Comparison of ENCODE assay signal across 28 mouse cellular contexts in the genomic region with DNA sequence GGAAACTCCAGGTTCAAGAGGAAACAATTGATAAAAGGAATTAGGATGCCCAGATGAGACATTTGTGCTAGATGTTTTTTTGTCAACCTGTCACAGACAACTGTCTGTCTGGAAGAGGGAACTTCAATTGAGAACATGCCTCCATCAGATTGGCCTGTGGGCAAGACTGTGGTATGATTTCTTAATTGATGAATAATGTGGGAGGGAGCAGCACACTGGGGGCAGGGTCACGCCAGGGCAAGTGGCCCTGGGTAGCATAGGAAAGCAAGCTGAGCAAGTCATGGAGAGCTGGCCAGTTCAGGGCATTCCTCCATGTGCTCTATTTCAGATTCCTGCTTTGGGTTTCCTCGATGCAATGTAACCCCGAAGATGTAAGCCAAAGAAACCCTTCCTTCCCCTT. TPM values are rescaled to one million over a fixed set of nuclear protein-coding genes. Genes with fewer than 3 reads are reported as not detected.
DNase-seq lines count a peak whose midpoint lies in the region; ATAC-seq and TF ChIP-seq lines count a peak whose summit lies in the region.
"Had no signal": no experiment of that assay in that cellular context is flagged by ENCODE, and none has a peak within 500 bp of the region (broad histone marks: within the 10 kb centered on the region; RNA-seq: fewer than 3 reads in every experiment).

No protein-coding gene starts in this region.

- 0 out of 4 replicates have a peak, but pooled peaks of 1 of the 2 experiments have one; percentile 8 for TF ChIP-seq EP300 in MEL (IDR thresholded peaks at IDR 0.05; ENCODE audit: low read depth in 1 of 2, low read length in 2 of 2)

- no peak for TF ChIP-seq RAD21 in MEL (IDR thresholded peaks at IDR 0.05; ENCODE audit: low read depth, low read length)

- DNase-seq in MEL (ENCODE audit: low read depth, low spot score) = peak; percentile 59
- no peak for DNase-seq in adrenal gland, postnatal 36 days
- DNase-seq in adrenal gland, adult (ENCODE audit: inconsistent age in 2 of 2, low spot score in 1 of 2) = no peak
- DNase-seq in right cerebral cortex, postnatal 25 days = no peak
- DNase-seq: adrenal gland, adult 8-10 months; adrenal gland, postnatal 14 days; B cell, adult 2 months; cerebellum, adult 11 months; cerebellum, adult 18-20 months; cerebellum, adult 8-10 months; cerebellum, adult 9-11 months; cerebellum, postnatal 14 days; cerebellum, postnatal 36 days; forebrain, postnatal 0 days had no signal

- no peaks in the 10 kb centered on the region for H3K79me2 ChIP-seq in MEL (ENCODE audit: control insufficient read depth, insufficient read depth, low read length, poor library complexity)

- no peak for TF ChIP-seq POLR2A in MEL (IDR thresholded peaks at IDR 0.05; ENCODE audit: control insufficient read depth in 1 of 2, insufficient read depth in 1 of 2, low read depth in 1 of 2, low read length in 2 of 2, poor library complexity in 1 of 2)

- H3K36me3 ChIP-seq in MEL (ENCODE audit: control insufficient read depth in 1 of 2, insufficient read depth in 2 of 2, low read length in 2 of 2) = peaks cover 0 to 21% of the 10 kb centered on the region in 2 experiments; a peak in 2 of 4 replicates
- H3K36me3 ChIP-seq: embryonic facial prominence, embryonic 10.5 days; embryonic facial prominence, embryonic 12.5 days; forebrain, embryonic 15.5 days had no signal

- no peak overlapping the region for H3K4me3 ChIP-seq in MEL (ENCODE audit: control insufficient read depth in 1 of 2, insufficient read depth in 1 of 2, low read depth in 2 of 2, low read length in 2 of 2)
- H3K4me3 ChIP-seq: embryonic facial prominence, embryonic 10.5 days; embryonic facial prominence, embryonic 12.5 days; forebrain, embryonic 13.5 days; forebrain, embryonic 15.5 days had no signal

- no peak for TF ChIP-seq CTCF in MEL (IDR thresholded peaks at IDR 0.05 in 2 of 3, conservative IDR thresholded peaks at IDR 0.05 in 1 of 3; ENCODE audit: control insufficient read depth in 1 of 3, insufficient read depth in 1 of 3, low read depth in 2 of 3, low read length in 3 of 3, poor library complexity in 1 of 3, severe bottlenecking in 1 of 3)

- H3K9me3 ChIP-seq in MEL (replicated peaks; ENCODE audit: insufficient read depth, low read length) = no peaks in the 10 kb centered on the region
- H3K9me3 ChIP-seq: embryonic facial prominence, embryonic 10.5 days; embryonic facial prominence, embryonic 12.5 days; forebrain, embryonic 13.5 days; forebrain, embryonic 15.5 days had no signal

- no peaks in the 10 kb centered on the region for H3K27me3 ChIP-seq in MEL (ENCODE audit: control insufficient read depth in 1 of 2, insufficient read depth in 2 of 2, low read length in 2 of 2)
- H3K27me3 ChIP-seq: embryonic facial prominence, embryonic 12.5 days; forebrain, embryonic 13.5 days; forebrain, embryonic 15.5 days had no signal

- ATAC-seq in common myeloid progenitor, adult 5-6 weeks (replicated peaks; ENCODE audit: low read depth, poor library complexity, severe bottlenecking) = peak; percentile 73
- ATAC-seq in hematopoietic stem cell, adult 5-6 weeks (replicated peaks in 1 of 2; ENCODE audit: insufficient read depth in 1 of 2, low FRiP score in 2 of 2, low TSS enrichment in 1 of 2, low read depth in 1 of 2, poor library complexity in 2 of 2, severe bottlenecking in 2 of 2) = peak; percentile 14 to 32; a peak in 1 of 4 replicates
- ATAC-seq in megakaryocyte progenitor cell, adult 5-6 weeks (replicated peaks; ENCODE audit: poor library complexity) = peak; percentile 87
- no peak for ATAC-seq in CD4-positive, CD25-positive, alpha-beta regulatory T cell, adult 4 months
- ATAC-seq: forebrain, embryonic 13.5 days; forebrain, embryonic 15.5 days; forebrain, postnatal 0 days had no signal

- no peak overlapping the region for H3K9ac ChIP-seq in MEL (ENCODE audit: control insufficient read depth, low read depth, low read length, poor library complexity, severe bottlenecking)
- H3K9ac ChIP-seq: embryonic facial prominence, embryonic 12.5 days; forebrain, embryonic 13.5 days; forebrain, embryonic 15.5 days; forebrain, postnatal 0 days had no signal

- H3K4me1 ChIP-seq in MEL (ENCODE audit: control insufficient read depth in 1 of 2, insufficient read depth in 2 of 2, low read length in 2 of 2) = peaks cover 4 to 15% of the 10 kb centered on the region in 2 experiments
- H3K4me1 ChIP-seq: embryonic facial prominence, embryonic 12.5 days; forebrain, embryonic 15.5 days had no signal

- H3K27ac ChIP-seq in MEL (ENCODE audit: control insufficient read depth, low read depth, low read length) = no peak overlapping the region
- H3K27ac ChIP-seq: embryonic facial prominence, embryonic 10.5 days; embryonic facial prominence, embryonic 12.5 days; forebrain, embryonic 13.5 days; forebrain, embryonic 15.5 days had no signal

TF ChIP-seq in MEL, 35 proteins besides CTCF, POLR2A, EP300 and RAD21:
- no peak for TF ChIP-seq MEF2A (IDR thresholded peaks at IDR 0.05; ENCODE audit: extremely low read depth, insufficient replicate concordance, low read depth, low read length, poor library complexity, severe bottlenecking)
- TF ChIP-seq BHLHE40 (IDR thresholded peaks at IDR 0.05; ENCODE audit: borderline replicate concordance, low read depth, low read length) = no peak
- TF ChIP-seq MAZ (IDR thresholded peaks at IDR 0.05; ENCODE audit: low read depth, low read length) = no peak
- TF ChIP-seq MAX (IDR thresholded peaks at IDR 0.05; ENCODE audit: low read length) = 0 out of 2 replicates have a peak, but pooled peaks have one; percentile 29
- peak; percentile 72 for TF ChIP-seq ZNF384 (IDR thresholded peaks at IDR 0.05; ENCODE audit: low read depth, low read length)
- TF ChIP-seq MAFK (IDR thresholded peaks at IDR 0.05; ENCODE audit: borderline replicate concordance, low read depth, low read length) = no peak
- no peak for TF ChIP-seq USF2 (IDR thresholded peaks at IDR 0.05; ENCODE audit: borderline replicate concordance in 1 of 2, insufficient read depth in 1 of 2, low read depth in 1 of 2, low read length in 2 of 2)
- TF ChIP-seq POLR2AphosphoS5 (IDR thresholded peaks at IDR 0.05; ENCODE audit: borderline replicate concordance, low read depth, low read length) = no peak
- no peak for TF ChIP-seq KAT2A (conservative IDR thresholded peaks at IDR 0.05; ENCODE audit: low read depth, low read length)
- TF ChIP-seq NRF1 (IDR thresholded peaks at IDR 0.05; ENCODE audit: insufficient read depth, low read depth, low read length, poor library complexity, severe bottlenecking) = no peak
- no peak for TF ChIP-seq ZC3H11A (IDR thresholded peaks at IDR 0.05; ENCODE audit: low read depth, low read length)
- no peak for TF ChIP-seq TBP (IDR thresholded peaks at IDR 0.05; ENCODE audit: low read depth, low read length)
- no peak for TF ChIP-seq ZKSCAN1 (IDR thresholded peaks at IDR 0.05; ENCODE audit: low read depth, low read length)
- TF ChIP-seq GATA1 (IDR thresholded peaks at IDR 0.05; ENCODE audit: low read depth, low read length) = 0 out of 2 replicates have a peak, but pooled peaks have one; percentile 17

RNA-seq across cellular contexts. Expression of a gene that starts 16.8 kb away (rescaled TPM):
- not detected in 2 replicates for total RNA-seq in MEL (2012; rRNA removed)
- polyA plus RNA-seq in MEL (2012; ENCODE audit: insufficient read depth in 1 of 2, insufficient read length in 2 of 2, low read depth in 1 of 2, low replicate concordance in 2 of 2, missing spikeins in 1 of 2) = not detected
- total RNA-seq in common myeloid progenitor, adult 5-6 weeks (2017) = not detected in 2 replicates
- not detected in 2 replicates for total RNA-seq in hematopoietic stem cell, adult 5-6 weeks (2017)
- total RNA-seq in megakaryocyte progenitor cell, adult 5-6 weeks (2015) = not detected in 2 replicates
- not detected in 2 replicates for total RNA-seq in megakaryocyte progenitor cell, adult 5-6 weeks (2017)
- not detected for total RNA-seq in adrenal gland, postnatal 36 days (2021)
- polyA plus RNA-seq in CD4-positive, CD25-positive, alpha-beta regulatory T cell, adult 4 months (2017; shearing (Covaris generic)) = not detected
- total RNA-seq: adrenal gland, adult 18-20 months; adrenal gland, adult 8-10 months; adrenal gland, postnatal 14 days; adrenal gland, postnatal 4 days; ES-E14; forebrain, postnatal 0 days had no signal
- polyA plus RNA-seq: brain, embryonic 14.5 days; embryonic facial prominence, embryonic 10.5 days; forebrain, embryonic 11.5 days; forebrain, embryonic 15.5 days had no signal

RNA-seq across cellular contexts. Expression of a gene that starts 50.5 kb away (rescaled TPM):
- total RNA-seq in MEL (2012; rRNA removed) = not detected in 2 replicates
- polyA plus RNA-seq in MEL (2012; ENCODE audit: insufficient read depth in 1 of 2, insufficient read length in 2 of 2, low read depth in 1 of 2, low replicate concordance in 2 of 2, missing spikeins in 1 of 2) = not detected
- total RNA-seq in common myeloid progenitor, adult 5-6 weeks (2017) = not detected in 2 replicates
- not detected in 2 replicates for total RNA-seq in hematopoietic stem cell, adult 5-6 weeks (2017)
- total RNA-seq in megakaryocyte progenitor cell, adult 5-6 weeks (2015) = not detected in 2 replicates
- total RNA-seq in megakaryocyte progenitor cell, adult 5-6 weeks (2017) = not detected in 2 replicates
- total RNA-seq in adrenal gland, postnatal 36 days (2021) = not detected
- not detected for polyA plus RNA-seq in CD4-positive, CD25-positive, alpha-beta regulatory T cell, adult 4 months (2017; shearing (Covaris generic))
- total RNA-seq: adrenal gland, adult 18-20 months; adrenal gland, adult 8-10 months; adrenal gland, postnatal 14 days; adrenal gland, postnatal 4 days; ES-E14; forebrain, postnatal 0 days had no signal
- polyA plus RNA-seq: brain, embryonic 14.5 days; cortical plate, adult 2 months; forebrain, embryonic 13.5 days; forebrain, embryonic 15.5 days; forebrain, postnatal 0 days had no signal
